8 mouse cellular contexts compared by ENCODE assay signal in the genomic region with DNA sequence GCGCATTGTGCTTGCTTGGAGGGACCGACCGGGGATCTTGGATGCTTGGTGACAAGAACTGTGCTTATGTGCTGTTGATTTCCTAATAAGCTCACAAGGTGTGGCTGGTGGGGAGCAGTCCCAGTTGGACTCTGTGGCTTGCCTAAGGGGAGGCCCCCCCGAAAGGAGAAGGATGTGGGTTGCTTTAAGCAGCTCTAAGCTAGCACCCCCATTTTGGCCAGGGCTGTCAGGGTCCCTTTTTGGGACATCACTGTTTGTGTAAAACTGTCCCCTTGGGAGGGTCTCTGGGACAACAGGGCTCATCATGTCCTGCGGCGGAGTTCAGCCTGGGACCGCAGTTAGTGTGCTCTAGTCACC. TPM values are rescaled to one million over a fixed set of nuclear protein-coding genes. Genes with fewer than 3 reads are reported as not detected.
DNase-seq lines count a peak whose midpoint lies in the region; ATAC-seq and TF ChIP-seq lines count a peak whose summit lies in the region.

No protein-coding gene starts in this region.

- peaks cover 5% of the 10 kb centered on the region for H3K4me1 ChIP-seq in heart, embryonic 15.5 days (replicated peaks)
- no peaks in the 10 kb centered on the region for H3K4me1 ChIP-seq in heart, adult 2 months (ENCODE audit: control insufficient read depth, insufficient read depth, low read length)
- H3K4me1 ChIP-seq in ES-E14 (ENCODE audit: control insufficient read depth in 2 of 2, insufficient read depth in 2 of 2, low read length in 2 of 2, poor library complexity in 1 of 2), result no peaks in the 10 kb centered on the region
- H3K4me1 ChIP-seq in hindbrain, embryonic 10.5 days (replicated peaks), result peaks cover 7% of the 10 kb centered on the region; the same call in 1 of the 2 replicates
- H3K4me1 ChIP-seq in midbrain, embryonic 13.5 days (replicated peaks), result peaks cover 4% of the 10 kb centered on the region

- no peak overlapping the region for H3K27ac ChIP-seq in heart, embryonic 15.5 days
- H3K27ac ChIP-seq in heart, adult 2 months, result no peak overlapping the region
- H3K27ac ChIP-seq in ES-E14 (ENCODE audit: insufficient read depth, low read depth, low read length, poor library complexity, severe bottlenecking), result no peak overlapping the region
- peak overlapping the region; percentile 85; the same call in 1 of the 2 replicates for H3K27ac ChIP-seq in hindbrain, embryonic 10.5 days
- no peak overlapping the region for H3K27ac ChIP-seq in midbrain, embryonic 13.5 days

- H3K27me3 ChIP-seq in heart, embryonic 15.5 days, result peaks cover 28% of the 10 kb centered on the region
- peaks cover 3% of the 10 kb centered on the region for H3K27me3 ChIP-seq in heart, adult 2 months (ENCODE audit: control insufficient read depth, insufficient read depth, low read length)
- peaks cover 21% of the 10 kb centered on the region for H3K27me3 ChIP-seq in hindbrain, embryonic 10.5 days (ENCODE audit: insufficient read depth, poor library complexity, severe bottlenecking)
- H3K27me3 ChIP-seq in midbrain, embryonic 13.5 days, result peaks cover 18% of the 10 kb centered on the region

- H3K79me2 ChIP-seq in heart, adult 2 months (replicated peaks; ENCODE audit: control insufficient read depth, insufficient read depth, low read length), result no peaks in the 10 kb centered on the region

- no peaks in the 10 kb centered on the region for H3K9me3 ChIP-seq in heart, embryonic 15.5 days (replicated peaks)
- H3K9me3 ChIP-seq in ES-E14 (ENCODE audit: control insufficient read depth, insufficient read depth, low read depth, low read length), result no peaks in the 10 kb centered on the region
- no peaks in the 10 kb centered on the region for H3K9me3 ChIP-seq in hindbrain, embryonic 10.5 days
- H3K9me3 ChIP-seq in midbrain, embryonic 13.5 days, result no peaks in the 10 kb centered on the region

- no peak for TF ChIP-seq POLR2A in heart, adult 2 months (IDR thresholded peaks at IDR 0.05; ENCODE audit: insufficient read depth, low read depth, low read length)

- no peaks in the 10 kb centered on the region for H3K36me3 ChIP-seq in heart, embryonic 15.5 days
- no peaks in the 10 kb centered on the region for H3K36me3 ChIP-seq in heart, adult 2 months (ENCODE audit: control insufficient read depth, insufficient read depth, low read length)
- H3K36me3 ChIP-seq in ES-E14 (ENCODE audit: control insufficient read depth, insufficient read depth, low read length, poor library complexity, severe bottlenecking), result no peaks in the 10 kb centered on the region
- H3K36me3 ChIP-seq in hindbrain, embryonic 10.5 days, result no peaks in the 10 kb centered on the region
- H3K36me3 ChIP-seq in midbrain, embryonic 13.5 days, result no peaks in the 10 kb centered on the region

- no peak for TF ChIP-seq EP300 in heart, adult 2 months (IDR thresholded peaks at IDR 0.05; ENCODE audit: insufficient read depth, low read depth, low read length)

- no peak for TF ChIP-seq CTCF in heart, adult 2 months (IDR thresholded peaks at IDR 0.05)

- H3K4me2 ChIP-seq in heart, embryonic 15.5 days, result peak overlapping the region; percentile 91
- peak overlapping the region; percentile 91 for H3K4me2 ChIP-seq in midbrain, embryonic 13.5 days (replicated peaks)

- intact Hi-C loops in heart, adult 2 months (cut with DNase I), result no loop called here
- intact Hi-C loops in left cerebral cortex, postnatal 36 days (cut with DNase I), result loop anchor here (5.0 kb wide), 2 partner anchors 100 to 1175 kb away; no protein-coding TSS in a partner anchor

- in situ Hi-C loops in ES-E14 (cut with MboI; ENCODE audit: low sequenced_read_pairs in 2 of 2, unreplicated experiment in 2 of 2), result loop anchor here in 1 of 2 experiments (10.0 kb wide), 1 partner anchor 158 kb away; no protein-coding TSS in a partner anchor

- peak overlapping the region; percentile 49; the same call in 1 of the 2 replicates for H3K4me3 ChIP-seq in heart, embryonic 15.5 days
- H3K4me3 ChIP-seq in heart, adult 2 months, result no peak overlapping the region
- peak overlapping the region; percentile 56 to 59; a peak in 3 of 4 replicates for H3K4me3 ChIP-seq in ES-E14 (ENCODE audit: insufficient read depth in 1 of 2, low read depth in 1 of 2, low read length in 2 of 2, poor library complexity in 1 of 2, severe bottlenecking in 1 of 2)
- H3K4me3 ChIP-seq in hindbrain, embryonic 10.5 days, result peak overlapping the region; percentile 59
- peak overlapping the region; percentile 44 for H3K4me3 ChIP-seq in midbrain, embryonic 13.5 days (replicated peaks)

- ATAC-seq in heart, embryonic 15.5 days (replicated peaks; ENCODE audit: insufficient number of reproducible peaks, insufficient read depth, low FRiP score, low read depth), result no peak
- ATAC-seq in midbrain, embryonic 13.5 days, result no peak

- no peak for DNase-seq in heart, adult 2 months
- DNase-seq in ES-E14 (ENCODE audit: low read depth, low spot score), result no peak
- no peak for DNase-seq in hindbrain, embryonic 10.5 days (ENCODE audit: low spot score)
- no peak for DNase-seq in left cerebral cortex, postnatal 36 days (ENCODE audit: low spot score in 2 of 2)
- no peak for DNase-seq in ovary, postnatal 10 days (ENCODE audit: low spot score)
- DNase-seq in spleen, postnatal 10 days (ENCODE audit: low spot score in 2 of 2), result no peak

- no peak overlapping the region for H3K9ac ChIP-seq in heart, embryonic 15.5 days
- no peak overlapping the region for H3K9ac ChIP-seq in heart, adult 2 months (ENCODE audit: low read depth, low read length)
- H3K9ac ChIP-seq in ES-E14 (ENCODE audit: insufficient read depth, low read depth, low read length, poor library complexity, severe bottlenecking), result peak overlapping the region; percentile 71; the same call in 1 of the 2 replicates
- peak overlapping the region; percentile 73 for H3K9ac ChIP-seq in midbrain, embryonic 13.5 days (replicated peaks)

- WGBS in heart, embryonic 15.5 days, result 67% methylated on average over 7 of the region's 7 CpGs
- 80% methylated on average over 7 of the region's 7 CpGs for WGBS in heart, adult 2 months
- WGBS in hindbrain, embryonic 10.5 days, result 67% methylated on average over 7 of the region's 7 CpGs
- WGBS in midbrain, embryonic 13.5 days, result 55% methylated on average over 7 of the region's 7 CpGs

TF ChIP-seq in ES-E14, 5 proteins besides CTCF, POLR2A, EP300 and RAD21:
- TF ChIP-seq CHD2 (IDR thresholded peaks at IDR 0.05; ENCODE audit: low read depth, low read length) (no peak), MAFK (IDR thresholded peaks at IDR 0.05; ENCODE audit: insufficient read depth, low read depth, low read length) (no peak), HCFC1 (IDR thresholded peaks at IDR 0.05; ENCODE audit: borderline replicate concordance, insufficient read depth, low read length) (no peak), ZC3H11A (IDR thresholded peaks at IDR 0.05; ENCODE audit: borderline replicate concordance, low read depth, low read length) (no peak), ZNF384 (IDR thresholded peaks at IDR 0.05; ENCODE audit: low read depth, low read length) (no peak)
TF ChIP-seq in ES-E14: peak in this region for 0.

RNA-seq across cellular contexts. Expression of gene Eef2kmt, which starts 51.4 kb away (rescaled TPM):
- polyA plus RNA-seq in heart, embryonic 15.5 days (2015; fragmentation: Nextera tagmentation; extraction: Ambion mirVana), result 19.8 and 27.6 TPM in 2 replicates
- total RNA-seq in heart, adult 2 months (2021), result 1 to 10 TPM; 6.9 to 8.2 TPM
- 27.9 and 29.7 TPM in 2 replicates for polyA plus RNA-seq in heart, adult 2 months (2012; rRNA removed)
- 23.0 and 34.5 TPM in 2 replicates for total RNA-seq in ES-E14 (2012; rRNA removed)
- polyA plus RNA-seq in hindbrain, embryonic 10.5 days (2016; fragmentation: Nextera tagmentation; extraction: Ambion mirVana), result 20.2 and 20.7 TPM in 2 replicates
- polyA plus RNA-seq in midbrain, embryonic 13.5 days (2015; fragmentation: Nextera tagmentation; extraction: Ambion mirVana), result 8.1 and 8.5 TPM in 2 replicates
- total RNA-seq in left cerebral cortex, postnatal 36 days (2021), result 1 to 10 TPM; 3.8 to 4.1 TPM

Comparison
In these comparisons a context has a peak if more than half of its experiments do, and no peak if none do; other contexts are left out.
1. H3K9ac ChIP-seq: peak in ES-E14 (single experiment) and midbrain, embryonic 13.5 days (single experiment); none in heart, embryonic 15.5 days (single experiment) and heart, adult 2 months (single experiment).